Mouse (Mus musculus) kidney, adult 11 months (tissue): Measurements from ENCODE around the gene Tipin.
"Not testable (repeated sequence)": the region's sequence is repeated elsewhere in the genome, so short reads cannot be mapped to it uniquely, and the experiment has no call there.

Experiments used
- DNase-seq: peaks from one replicate; pipeline ENCODE4 v3.0.0; 2022

Tipin gene

GRCm38 (mm10) chr9:64281105-64281780, at the start of gene Tipin:
Gene Tipin (plus strand): TSS chr9:64281581.
- peak; percentile 93 for DNase-seq

- DNase-seq = no peak
These were observed 49.7 kb upstream of the Tipin start for GRCm38 (mm10) chr9:64231674-64232073.

- DNase-seq = peak; percentile 22
These were observed 49.0 kb upstream of the Tipin start for GRCm38 (mm10) chr9:64232257-64232957.

- DNase-seq = peak; percentile 9
These were observed 47.7 kb upstream of the Tipin start for GRCm38 (mm10) chr9:64233656-64234055.

GRCm38 (mm10) chr9:64234768-64235435, 46.5 kb upstream of the Tipin start, which contains the start of gene Uchl4:
Gene Uchl4 (plus strand): TSS chr9:64235201.
- DNase-seq = peak; percentile 71

- DNase-seq = no peak
These were observed 45.3 kb upstream of the Tipin start for GRCm38 (mm10) chr9:64236056-64236455.

GRCm38 (mm10) chr9:64240116-64240515, 41.3 kb upstream of the Tipin start:
- no peak for DNase-seq

- no peak for DNase-seq
These were observed 40.7 kb upstream of the Tipin start for GRCm38 (mm10) chr9:64240681-64241080.

- DNase-seq = no peak
These were observed 39.0 kb upstream of the Tipin start for GRCm38 (mm10) chr9:64242381-64242831.

- DNase-seq = no peak
These were observed 32.0 kb upstream of the Tipin start for GRCm38 (mm10) chr9:64249371-64249770.

GRCm38 (mm10) chr9:64250111-64250730, 31.2 kb upstream of the Tipin start:
- no peak for DNase-seq

GRCm38 (mm10) chr9:64252591-64253020, 28.8 kb upstream of the Tipin start:
- DNase-seq = peak; percentile 46

- peak; percentile 99 for DNase-seq
These were observed 28.1 kb upstream of the Tipin start, which contains the start of gene Map2k1 for GRCm38 (mm10) chr9:64253021-64253904. Gene Map2k1 (minus strand): TSS chr9:64253631.

- DNase-seq = no peak
These were observed 26.0 kb upstream of the Tipin start for GRCm38 (mm10) chr9:64255422-64255821.

GRCm38 (mm10) chr9:64256204-64256603, 25.2 kb upstream of the Tipin start:
- DNase-seq = no peak

- DNase-seq = no peak
These were observed 21.5 kb upstream of the Tipin start for GRCm38 (mm10) chr9:64259906-64260305.

- no peak for DNase-seq
These were observed 20.4 kb upstream of the Tipin start for GRCm38 (mm10) chr9:64261023-64261422.

GRCm38 (mm10) chr9:64264813-64265212, 16.6 kb upstream of the Tipin start:
- no peak for DNase-seq

- no peak for DNase-seq
These were observed 14.2 kb upstream of the Tipin start for GRCm38 (mm10) chr9:64267231-64267630.

- DNase-seq = no peak
These were observed 13.2 kb upstream of the Tipin start for GRCm38 (mm10) chr9:64268196-64268595.

GRCm38 (mm10) chr9:64268836-64269235, 12.5 kb upstream of the Tipin start:
- DNase-seq = not testable (repeated sequence)

GRCm38 (mm10) chr9:64271249-64271648, 10.1 kb upstream of the Tipin start:
- DNase-seq = no peak
